11 mouse cellular contexts compared by ENCODE assay signal in genomic region chr1:92405131-92405530, GRCm38 (mm10).
A peak's percentile ranks its signal among the peaks of the same experiment; 100 is the strongest.
DNase-seq lines count a peak whose midpoint lies in the region; ATAC-seq and TF ChIP-seq lines count a peak whose summit lies in the region.
"Had no signal": no experiment of that assay in that cellular context is flagged by ENCODE, and none has a peak within 500 bp of the region (broad histone marks: within the 10 kb centered on the region; RNA-seq: fewer than 3 reads in every experiment).

No protein-coding gene starts in this region.

- H3K9me3 ChIP-seq in heart, embryonic 11.5 days (replicated peaks; ENCODE audit: control insufficient read depth, low read length), result no peaks in the 10 kb centered on the region
- H3K9me3 ChIP-seq: embryonic facial prominence, embryonic 15.5 days; intestine, embryonic 15.5 days had no signal

- no peak for ATAC-seq in heart, embryonic 11.5 days (replicated peaks; ENCODE audit: insufficient number of reproducible peaks, low FRiP score, low TSS enrichment)
- 0 out of 2 replicates have a peak, but pooled peaks have one; percentile 20 for ATAC-seq in megakaryocyte progenitor cell, adult 5-6 weeks (replicated peaks; ENCODE audit: poor library complexity)
- ATAC-seq in activated CD4-positive, CD25-positive, alpha-beta regulatory T cell, adult 4 months, result no peak
- ATAC-seq: intestine, embryonic 15.5 days had no signal

- no peak for TF ChIP-seq POLR2A in lung, adult 2 months (IDR thresholded peaks at IDR 0.05; ENCODE audit: borderline replicate concordance, extremely low read depth, low read depth, low read length)
- TF ChIP-seq POLR2A in bone marrow, adult 2 months (IDR thresholded peaks at IDR 0.05; ENCODE audit: borderline replicate concordance, control insufficient read depth, low read depth, low read length), result no peak

- H3K9ac ChIP-seq in heart, embryonic 11.5 days (ENCODE audit: low read depth, low read length), result no peak overlapping the region
- H3K9ac ChIP-seq: embryonic facial prominence, embryonic 15.5 days; intestine, embryonic 15.5 days had no signal

- H3K27ac ChIP-seq in heart, embryonic 11.5 days (ENCODE audit: low read depth, low read length), result no peak overlapping the region
- H3K27ac ChIP-seq in bone marrow, adult 2 months (ENCODE audit: control insufficient read depth, insufficient read depth, low read depth, low read length, poor library complexity), result no peak overlapping the region
- H3K27ac ChIP-seq: embryonic facial prominence, embryonic 15.5 days; intestine, embryonic 15.5 days had no signal

- TF ChIP-seq CTCF in lung, adult 2 months (IDR thresholded peaks at IDR 0.05; ENCODE audit: insufficient read depth, low read length), result 0 out of 2 replicates have a peak, but pooled peaks have one; percentile 1
- 0 out of 2 replicates have a peak, but pooled peaks have one; percentile 4 for TF ChIP-seq CTCF in bone marrow, adult 2 months (IDR thresholded peaks at IDR 0.05; ENCODE audit: control insufficient read depth, insufficient read depth, low read length)

- 78% methylated on average over 5 of the region's 5 CpGs for WGBS in heart, embryonic 11.5 days (ENCODE audit: insufficient replicate concordance)
- 54% methylated on average over 5 of the region's 5 CpGs for WGBS in lung, adult 2 months
- 58% methylated on average over 5 of the region's 5 CpGs for WGBS in bone marrow, adult 2 months

- intact Hi-C loops in heart, postnatal 10 days (cut with DNase I), result no loop called here

- H3K4me3 ChIP-seq in heart, embryonic 11.5 days (ENCODE audit: low read depth, low read length), result no peak overlapping the region
- H3K4me3 ChIP-seq in lung, adult 2 months (replicated peaks; ENCODE audit: extremely low read depth, low read depth, low read length), result no peak overlapping the region
- no peak overlapping the region for H3K4me3 ChIP-seq in bone marrow, adult 2 months (replicated peaks; ENCODE audit: control insufficient read depth, low read depth, low read length)
- H3K4me3 ChIP-seq: embryonic facial prominence, embryonic 15.5 days; intestine, embryonic 15.5 days had no signal

- no peak overlapping the region for H3K4me2 ChIP-seq in heart, embryonic 11.5 days
- H3K4me2 ChIP-seq: embryonic facial prominence, embryonic 15.5 days; intestine, embryonic 15.5 days had no signal

- DNase-seq in heart, postnatal 10 days, result peak; percentile 18 to 21
- DNase-seq in lung, adult 2 months, result peak; percentile 7
- DNase-seq in lung, postnatal 14 days, result no peak
- DNase-seq: cerebellum, postnatal 10 days; spleen, adult 18-20 months had no signal

- no peaks in the 10 kb centered on the region for H3K36me3 ChIP-seq in heart, embryonic 11.5 days (ENCODE audit: control insufficient read depth, insufficient read depth, low read length)
- H3K36me3 ChIP-seq: embryonic facial prominence, embryonic 15.5 days; intestine, embryonic 15.5 days had no signal

- no peaks in the 10 kb centered on the region for H3K27me3 ChIP-seq in heart, embryonic 11.5 days (ENCODE audit: control insufficient read depth, insufficient read depth, low read length)
- H3K27me3 ChIP-seq: embryonic facial prominence, embryonic 15.5 days; intestine, embryonic 15.5 days had no signal

- no peaks in the 10 kb centered on the region for H3K4me1 ChIP-seq in heart, embryonic 11.5 days (ENCODE audit: control insufficient read depth, insufficient read depth, low read length)
- no peaks in the 10 kb centered on the region for H3K4me1 ChIP-seq in lung, adult 2 months (ENCODE audit: control insufficient read depth, insufficient read depth, low read length)
- no peaks in the 10 kb centered on the region; the same call in 1 of the 2 replicates for H3K4me1 ChIP-seq in bone marrow, adult 2 months (ENCODE audit: control insufficient read depth, insufficient read depth, low read length)
- H3K4me1 ChIP-seq: embryonic facial prominence, embryonic 15.5 days; intestine, embryonic 15.5 days had no signal
